In the genomic region with DNA sequence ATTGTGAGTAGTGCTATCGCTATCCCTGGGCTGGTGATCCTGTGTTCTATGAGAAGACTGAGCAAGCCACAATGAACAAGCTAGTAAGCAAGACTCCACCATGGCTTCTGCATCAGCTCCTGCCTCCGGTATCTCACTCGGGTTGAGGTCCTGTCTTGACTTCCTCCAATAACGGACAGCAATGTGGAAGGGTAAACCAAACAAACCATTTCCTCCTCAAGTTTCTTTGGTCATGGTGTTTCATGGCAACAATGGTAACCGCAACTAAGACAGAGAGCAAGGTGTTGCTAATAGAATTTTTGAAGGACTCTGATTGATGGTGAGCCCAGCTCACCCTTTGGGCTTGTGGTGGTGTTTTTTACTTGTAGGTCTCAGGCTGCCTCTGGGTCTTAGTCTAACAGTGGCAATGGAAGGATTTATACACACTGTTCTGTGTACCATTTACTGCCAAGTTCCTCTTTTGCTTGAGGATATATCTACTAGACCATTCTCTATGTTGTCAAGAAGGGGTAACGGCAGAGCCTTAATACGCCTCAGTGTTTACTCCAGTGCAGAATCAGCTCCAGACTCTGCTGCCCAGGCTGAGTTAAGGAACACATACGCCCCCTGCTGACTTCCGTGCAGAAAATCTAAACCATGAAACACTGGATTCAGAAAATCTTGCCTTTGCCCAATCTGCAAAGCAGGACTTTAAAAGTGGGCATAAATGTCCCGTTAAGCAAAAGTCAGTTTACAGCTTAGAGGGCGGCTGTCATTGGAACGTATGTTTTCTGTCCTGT, we compare ENCODE assay signal across 10 mouse cellular contexts. TPM values are rescaled to one million over a fixed set of nuclear protein-coding genes. Genes with fewer than 3 reads are reported as not detected.
DNase-seq lines count a peak whose midpoint lies in the region; ATAC-seq lines count a peak whose summit lies in the region.
"Had no signal": no experiment of that assay in that cellular context is flagged by ENCODE, and none has a peak within 500 bp of the region (broad histone marks: within the 10 kb centered on the region; RNA-seq: fewer than 3 reads in every experiment).

No protein-coding gene starts in this region.

- no peak for ATAC-seq in midbrain, embryonic 14.5 days (ENCODE audit: low FRiP score, low TSS enrichment)
- ATAC-seq in midbrain, embryonic 15.5 days (replicated peaks): no peak
- peak; percentile 92 for ATAC-seq in common myeloid progenitor, adult 5-6 weeks (replicated peaks; ENCODE audit: low read depth, poor library complexity, severe bottlenecking)

- H3K9me3 ChIP-seq in midbrain, embryonic 14.5 days (ENCODE audit: control insufficient read depth, low read length): no peaks in the 10 kb centered on the region
- H3K9me3 ChIP-seq in midbrain, embryonic 15.5 days: no peaks in the 10 kb centered on the region

- H3K27me3 ChIP-seq in midbrain, embryonic 14.5 days (ENCODE audit: control insufficient read depth, insufficient read depth, low read length): no peaks in the 10 kb centered on the region
- no peaks in the 10 kb centered on the region for H3K27me3 ChIP-seq in midbrain, embryonic 15.5 days (replicated peaks)

- no peaks in the 10 kb centered on the region for H3K36me3 ChIP-seq in midbrain, embryonic 14.5 days (ENCODE audit: control insufficient read depth, insufficient read depth, low read length)
- H3K36me3 ChIP-seq in midbrain, embryonic 15.5 days (replicated peaks): no peaks in the 10 kb centered on the region

- H3K4me3 ChIP-seq in midbrain, embryonic 14.5 days (replicated peaks; ENCODE audit: low read depth, low read length): no peak overlapping the region
- no peak overlapping the region for H3K4me3 ChIP-seq in midbrain, embryonic 15.5 days

- WGBS in midbrain, embryonic 14.5 days: 70% methylated on average over 12 of the region's 12 CpGs
- WGBS in midbrain, embryonic 15.5 days: 64% methylated on average over 12 of the region's 12 CpGs

- H3K27ac ChIP-seq in midbrain, embryonic 14.5 days (replicated peaks; ENCODE audit: low read depth, low read length): no peak overlapping the region
- no peak overlapping the region for H3K27ac ChIP-seq in midbrain, embryonic 15.5 days
- H3K27ac ChIP-seq: macrophage had no signal

- peak; percentile 72 to 73 for DNase-seq in cerebellum, postnatal 10 days
- no peak for DNase-seq in cerebellum, adult 11-12 months
- peak; percentile 66 for DNase-seq in midbrain, embryonic 14.5 days
- peak; percentile 60 to 70 for DNase-seq in left cerebral cortex, postnatal 14 days (ENCODE audit: low spot score in 2 of 2)
- DNase-seq in right cerebral cortex, postnatal 14 days: peak; percentile 61
- DNase-seq in ovary, adult 18-20 months (ENCODE audit: low spot score): no peak

- H3K4me1 ChIP-seq in midbrain, embryonic 14.5 days (ENCODE audit: control insufficient read depth, insufficient read depth, low read length): no peaks in the 10 kb centered on the region
- H3K4me1 ChIP-seq in midbrain, embryonic 15.5 days: peaks cover 2% of the 10 kb centered on the region; the same call in 1 of the 2 replicates

- H3K9ac ChIP-seq in midbrain, embryonic 14.5 days (replicated peaks; ENCODE audit: low read length): no peak overlapping the region
- no peak overlapping the region for H3K9ac ChIP-seq in midbrain, embryonic 15.5 days

- H3K4me2 ChIP-seq in midbrain, embryonic 14.5 days (ENCODE audit: low read length): no peak overlapping the region
- no peak overlapping the region for H3K4me2 ChIP-seq in midbrain, embryonic 15.5 days

- intact Hi-C loops in left cerebral cortex, postnatal 14 days (cut with DNase I): loop anchor here (5.0 kb wide), 1 partner anchor 64 kb away; no protein-coding TSS in a partner anchor

RNA-seq across cellular contexts. Expression of gene Ptpn5, which starts 12.7 kb away (rescaled TPM):
- 146 and 152 TPM in 2 replicates for polyA plus RNA-seq in midbrain, embryonic 14.5 days (2014; fragmentation: Nextera tagmentation; extraction: Ambion mirVana)
- 178 and 184 TPM in 2 replicates for polyA plus RNA-seq in midbrain, embryonic 15.5 days (2015; fragmentation: Nextera tagmentation; extraction: Ambion mirVana)
- total RNA-seq in common myeloid progenitor, adult 5-6 weeks (2017): not detected in 2 replicates
- 100 to 1,000 TPM; 129 to 131 TPM for total RNA-seq in left cerebral cortex, postnatal 14 days (2021)
- polyA plus RNA-seq: macrophage had no signal

RNA-seq across cellular contexts. Expression of gene Mrgpra6, which starts 58.5 kb away (rescaled TPM):
- not detected in 2 replicates for polyA plus RNA-seq in midbrain, embryonic 14.5 days (2014; fragmentation: Nextera tagmentation; extraction: Ambion mirVana)
- not detected in 2 replicates for polyA plus RNA-seq in midbrain, embryonic 15.5 days (2015; fragmentation: Nextera tagmentation; extraction: Ambion mirVana)
- not detected in 2 replicates for total RNA-seq in common myeloid progenitor, adult 5-6 weeks (2017)
- not detected for total RNA-seq in left cerebral cortex, postnatal 14 days (2021)
- polyA plus RNA-seq: gonadal fat pad, adult 2 months; macrophage had no signal

Comparison
In these comparisons a context has a peak if more than half of its experiments do, and no peak if none do; other contexts are left out.
1. DNase-seq: peak in cerebellum, postnatal 10 days (2 of 2), midbrain, embryonic 14.5 days (single experiment), left cerebral cortex, postnatal 14 days (2 of 2) and right cerebral cortex, postnatal 14 days (single experiment); none in cerebellum, adult 11-12 months (single experiment) and ovary, adult 18-20 months (single experiment).
2. RNA of gene Ptpn5, which starts 12.7 kb away (total RNA-seq): 129 to 131 TPM in left cerebral cortex, postnatal 14 days; not detected in common myeloid progenitor, adult 5-6 weeks; every median in the first group is over 100 times any median in the second.